Comparison of ENCODE assay signal across 28 mouse cellular contexts in genomic region chrX:169095584-169095983, GRCm38 (mm10).
DNase-seq lines count a peak whose midpoint lies in the region; ATAC-seq and TF ChIP-seq lines count a peak whose summit lies in the region.
"Had no signal": no experiment of that assay in that cellular context is flagged by ENCODE, and none has a peak within 500 bp of the region (broad histone marks: within the 10 kb centered on the region; RNA-seq: fewer than 3 reads in every experiment).

No protein-coding gene starts in this region.

- H3K27ac ChIP-seq in liver, embryonic 11.5 days (ENCODE audit: low read depth, low read length) = no peak overlapping the region
- no peak overlapping the region for H3K27ac ChIP-seq in liver, embryonic 15.5 days (replicated peaks)
- no peak overlapping the region for H3K27ac ChIP-seq in midbrain, postnatal 0 days (ENCODE audit: low read depth, low read length)
- no peak overlapping the region for H3K27ac ChIP-seq in hindbrain, postnatal 0 days
- H3K27ac ChIP-seq: embryonic facial prominence, embryonic 12.5 days; heart, adult 2 months; hindbrain, embryonic 13.5 days; midbrain, embryonic 15.5 days had no signal

- no peak overlapping the region for H3K9ac ChIP-seq in liver, embryonic 11.5 days (ENCODE audit: low read depth, low read length)
- H3K9ac ChIP-seq in liver, embryonic 15.5 days = no peak overlapping the region
- H3K9ac ChIP-seq in midbrain, postnatal 0 days (replicated peaks; ENCODE audit: low read length, poor library complexity, severe bottlenecking) = no peak overlapping the region
- no peak overlapping the region for H3K9ac ChIP-seq in hindbrain, postnatal 0 days (replicated peaks; ENCODE audit: low read length)
- H3K9ac ChIP-seq: embryonic facial prominence, embryonic 12.5 days; forebrain, postnatal 0 days; hindbrain, embryonic 13.5 days; midbrain, embryonic 15.5 days had no signal

- H3K4me3 ChIP-seq in liver, embryonic 11.5 days (ENCODE audit: low read depth, low read length) = no peak overlapping the region
- H3K4me3 ChIP-seq in liver, embryonic 15.5 days (replicated peaks) = no peak overlapping the region
- H3K4me3 ChIP-seq in midbrain, postnatal 0 days (ENCODE audit: low read depth, low read length) = no peak overlapping the region
- H3K4me3 ChIP-seq in hindbrain, postnatal 0 days (ENCODE audit: low read length) = no peak overlapping the region
- H3K4me3 ChIP-seq: embryonic facial prominence, embryonic 12.5 days; heart, adult 2 months; hindbrain, embryonic 13.5 days; midbrain, embryonic 15.5 days; myocyte had no signal

- TF ChIP-seq POLR2A in brain, embryonic 14.5 days (IDR thresholded peaks at IDR 0.05; ENCODE audit: borderline replicate concordance, extremely low read depth, insufficient read depth, insufficient read length, poor library complexity, severe bottlenecking) = no peak

- H3K4me2 ChIP-seq in liver, embryonic 11.5 days = no peak overlapping the region
- no peak overlapping the region for H3K4me2 ChIP-seq in liver, embryonic 15.5 days
- H3K4me2 ChIP-seq in midbrain, postnatal 0 days (ENCODE audit: low read depth, low read length, poor library complexity, severe bottlenecking) = no peak overlapping the region
- H3K4me2 ChIP-seq in hindbrain, postnatal 0 days (ENCODE audit: low read depth, low read length) = no peak overlapping the region
- H3K4me2 ChIP-seq: embryonic facial prominence, embryonic 12.5 days; hindbrain, embryonic 13.5 days; midbrain, embryonic 15.5 days had no signal

- H3K9me3 ChIP-seq in liver, embryonic 11.5 days (ENCODE audit: control insufficient read depth, low read length) = no peaks in the 10 kb centered on the region
- no peaks in the 10 kb centered on the region for H3K9me3 ChIP-seq in liver, embryonic 15.5 days (replicated peaks)
- H3K9me3 ChIP-seq in midbrain, postnatal 0 days (ENCODE audit: low read length) = no peaks in the 10 kb centered on the region
- H3K9me3 ChIP-seq in hindbrain, postnatal 0 days (ENCODE audit: low read length) = no peaks in the 10 kb centered on the region
- H3K9me3 ChIP-seq: embryonic facial prominence, embryonic 12.5 days; hindbrain, embryonic 13.5 days; midbrain, embryonic 15.5 days had no signal

- no peaks in the 10 kb centered on the region for H3K36me3 ChIP-seq in liver, embryonic 11.5 days (ENCODE audit: control insufficient read depth, insufficient read depth, low read length)
- H3K36me3 ChIP-seq in liver, embryonic 15.5 days (replicated peaks) = no peaks in the 10 kb centered on the region
- H3K36me3 ChIP-seq in midbrain, postnatal 0 days (ENCODE audit: insufficient read depth, low read length) = no peaks in the 10 kb centered on the region
- H3K36me3 ChIP-seq in hindbrain, postnatal 0 days (ENCODE audit: insufficient read depth, low read length) = no peaks in the 10 kb centered on the region
- H3K36me3 ChIP-seq: embryonic facial prominence, embryonic 12.5 days; hindbrain, embryonic 13.5 days; midbrain, embryonic 15.5 days had no signal

- DNase-seq in liver, embryonic 11.5 days (ENCODE audit: low spot score) = no peak
- DNase-seq in liver = no peak
- DNase-seq in brain, embryonic 14.5 days (ENCODE audit: low read depth) = peak; percentile 1
- no peak for DNase-seq in midbrain, postnatal 0 days (ENCODE audit: low spot score)
- DNase-seq in hindbrain, postnatal 0 days (ENCODE audit: low spot score) = no peak
- no peak for DNase-seq in heart, adult 8-10 months (ENCODE audit: low spot score)
- DNase-seq: adrenal gland, postnatal 25 days; cerebellum, adult 18-20 months; cerebellum, postnatal 14 days; forebrain, postnatal 0 days; gastrocnemius, postnatal 25 days; heart, adult 2 months; heart, postnatal 36 days; kidney, adult 9 months; kidney, postnatal 25 days; layer of hippocampus, postnatal 36 days; lung, adult 18-20 months; lung, postnatal 10 days; right cerebral cortex, adult 18-20 months; right cerebral cortex, postnatal 4 days; thymus, adult 18-20 months; thymus, postnatal 36 days had no signal

- TF ChIP-seq CTCF in brain, embryonic 14.5 days (IDR thresholded peaks at IDR 0.05; ENCODE audit: borderline replicate concordance, extremely low read depth, insufficient read depth, insufficient read length) = no peak
- no peak for TF ChIP-seq CTCF in midbrain, postnatal 0 days (IDR thresholded peaks at IDR 0.05)
- no peak for TF ChIP-seq CTCF in hindbrain, postnatal 0 days (IDR thresholded peaks at IDR 0.05; ENCODE audit: low read depth)

- no peaks in the 10 kb centered on the region for H3K27me3 ChIP-seq in liver, embryonic 11.5 days (replicated peaks; ENCODE audit: control insufficient read depth, insufficient read depth, low read length)
- H3K27me3 ChIP-seq in liver, embryonic 15.5 days = no peaks in the 10 kb centered on the region
- H3K27me3 ChIP-seq in midbrain, postnatal 0 days (ENCODE audit: insufficient read depth, low read length) = peaks cover 8% of the 10 kb centered on the region; the same call in 1 of the 2 replicates
- H3K27me3 ChIP-seq in hindbrain, postnatal 0 days (ENCODE audit: insufficient read depth, low read length) = no peaks in the 10 kb centered on the region
- H3K27me3 ChIP-seq: CH12.LX; embryonic facial prominence, embryonic 12.5 days had no signal

- peaks cover 4% of the 10 kb centered on the region; the same call in 1 of the 2 replicates for H3K4me1 ChIP-seq in liver, embryonic 11.5 days (replicated peaks; ENCODE audit: control insufficient read depth, insufficient read depth, low read length)
- H3K4me1 ChIP-seq in liver, embryonic 15.5 days (replicated peaks) = no peaks in the 10 kb centered on the region
- H3K4me1 ChIP-seq in midbrain, postnatal 0 days (ENCODE audit: insufficient read depth, low read length) = no peaks in the 10 kb centered on the region
- H3K4me1 ChIP-seq in hindbrain, postnatal 0 days (ENCODE audit: insufficient read depth, low read length) = no peaks in the 10 kb centered on the region
- H3K4me1 ChIP-seq: embryonic facial prominence, embryonic 12.5 days; hindbrain, embryonic 13.5 days; midbrain, embryonic 15.5 days had no signal

- peak; percentile 67 for ATAC-seq in liver, embryonic 11.5 days (replicated peaks; ENCODE audit: low FRiP score)
- ATAC-seq in liver, embryonic 15.5 days (ENCODE audit: insufficient read depth) = peak; percentile 31; the same call in 1 of the 2 replicates
- no peak for ATAC-seq in midbrain, postnatal 0 days (ENCODE audit: low FRiP score)
- no peak for ATAC-seq in hindbrain, postnatal 0 days
- ATAC-seq: forebrain, postnatal 0 days; midbrain, embryonic 15.5 days had no signal

Comparison
In these comparisons a context has a peak if more than half of its experiments do, and no peak if none do; other contexts are left out.
1. ATAC-seq: peak in liver, embryonic 11.5 days (single experiment) and liver, embryonic 15.5 days (single experiment); none in midbrain, postnatal 0 days (single experiment) and hindbrain, postnatal 0 days (single experiment).